Mouse (Mus musculus) heart, postnatal 0 days (tissue): Measurements from ENCODE around the gene Foxo6. TPM values are rescaled to one million over a fixed set of nuclear protein-coding genes. Genes with fewer than 3 reads are reported as not detected.

Experiments
- ATAC-seq: fragments of 200-750 bp; cut with Nextera tagmentation; 2 replicates; pipeline ENCODE4 v1.8.0; 2017; ENCODE audit warnings: low read depth, moderate number of reproducible peaks, moderate library complexity; ENCODE audit not compliant: insufficient read depth
- DNase-seq: peaks from one replicate; pipeline ENCODE4 v3.0.0-alpha.2; 2016; ENCODE audit warnings: low spot score
- H3K27ac ChIP-seq: fragments of 300-500 bp; sonication (generic); 2 replicates; pipeline ENCODE4 v1.5.1; 2014; ENCODE audit warnings: low read depth, mild to moderate bottlenecking
- H3K27me3 ChIP-seq: fragments of 300-500 bp; sonication (generic); 2 replicates; pipeline ENCODE4 v1.6.1; 2014; ENCODE audit warnings: low read length, mixed read lengths; ENCODE audit not compliant: control insufficient read depth, insufficient read depth
- H3K36me3 ChIP-seq: fragments of 300-500 bp; sonication (generic); replicated peaks from 2 replicates; pipeline ENCODE4 v1.6.1; 2014; ENCODE audit warnings: low read length, mixed read lengths; ENCODE audit not compliant: control insufficient read depth, insufficient read depth
- H3K4me1 ChIP-seq: fragments of 300-500 bp; sonication (generic); 2 replicates; pipeline ENCODE4 v1.6.1; 2014; ENCODE audit warnings: antibody characterized with exemption; ENCODE audit not compliant: control insufficient read depth, insufficient read depth
- H3K4me2 ChIP-seq: fragments of 300-500 bp; sonication (generic); 2 replicates; pipeline ENCODE4 v1.6.1; 2014; ENCODE audit warnings: low read depth, mild to moderate bottlenecking, low read length, moderate library complexity
- H3K4me3 ChIP-seq: fragments of 300-500 bp; sonication (generic); 2 replicates; pipeline ENCODE4 v1.5.1; 2014; ENCODE audit warnings: low read depth, low read length
- H3K9ac ChIP-seq: fragments of 300-500 bp; sonication (generic); replicated peaks from 2 replicates; pipeline ENCODE4 v1.6.1; 2014; ENCODE audit warnings: low read depth, low read length, mixed read lengths
- H3K9me3 ChIP-seq: fragments of 300-500 bp; sonication (generic); replicated peaks from 2 replicates; pipeline ENCODE4 v1.6.1; 2016; ENCODE audit warnings: low read length; ENCODE audit not compliant: control insufficient read depth
- CTCF ChIP-seq: IDR thresholded peaks from 2 replicates; pipeline ENCODE4 v1.5.1; 2016; ENCODE audit warnings: antibody characterized with exemption, control low read depth, low read depth
- EP300 ChIP-seq: IDR thresholded peaks from 2 replicates; pipeline ENCODE4 v1.6.1; 2016; ENCODE audit warnings: antibody characterized with exemption, low read depth
- WGBS: fragments of 180-500 bp; shearing (Covaris S2); extraction: QIAGEN DNeasy Blood & Tissue Kit; methylation state at CpG from one replicate; pipeline ENCODE4 v1.1.7; 2014; 5-methylcytosine and 5-hydroxymethylcytosine counted together
- polyA plus RNA-seq: library from polyadenylated mRNA; unstranded; fragments of >200 nt; fragmentation: Nextera tagmentation; extraction: Ambion mirVana; gene quantifications from 2 replicates; pipeline ENCODE4 v1.2.1, GENCODE M21; 2015
- total RNA-seq: library from RNA; depleted of rRNA; stranded (reverse); fragments of >200 nt; gene quantifications from 2 replicates; pipeline ENCODE4 v1.2.3, GENCODE M21; 2014; ENCODE audit warnings: low replicate concordance

Foxo6 gene
- total and polyA plus RNA-seq, 2 experiments from 2014 or later = 0.38 to 1.8 TPM

DNA sequence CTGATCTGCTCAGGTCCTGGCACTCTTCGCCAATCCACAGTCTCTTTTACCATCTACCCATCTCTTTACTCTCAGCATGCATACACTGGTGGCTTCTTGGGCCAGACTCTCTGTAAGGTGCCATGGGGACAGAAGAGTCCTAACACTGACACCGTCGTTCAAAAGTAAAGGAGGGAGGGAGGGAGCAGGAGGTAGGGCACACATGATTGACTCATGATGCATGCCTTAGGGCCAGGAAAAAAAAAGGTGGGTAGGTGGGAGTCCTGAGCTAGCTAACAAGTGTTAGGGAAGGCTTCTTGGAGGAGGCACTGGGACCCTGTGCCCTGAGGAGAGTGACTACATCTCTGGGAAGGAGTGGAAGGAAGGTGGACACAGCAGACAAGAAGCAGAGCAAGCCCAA, 1.9 kb downstream of the Foxo6 start:
- Histone ChIP-seq H3K9ac (no peak overlapping the region), H3K9me3 (no peaks in the 10 kb centered on the region), H3K27me3 (peaks cover 56% of the 10 kb centered on the region), H3K27ac (no peak overlapping the region), H3K4me1 (peaks cover 18% of the 10 kb centered on the region), H3K4me3 (no peak overlapping the region), H3K4me2 (no peak overlapping the region), H3K36me3 (no peaks in the 10 kb centered on the region)
- WGBS = 72% methylated on average over 3 of the region's 3 CpGs
- DNase-seq = no peak
- no peak for ATAC-seq
- TF ChIP-seq CTCF (no peak), EP300 (no peak)

- no peak for TF ChIP-seq EP300
- peak; percentile 9; the same call in 1 of the 2 replicates for TF ChIP-seq CTCF
- Histone ChIP-seq H3K9ac (no peak overlapping the region), H3K36me3 (no peaks in the 10 kb centered on the region), H3K4me1 (peaks cover 17% of the 10 kb centered on the region; the same call in 1 of the 2 replicates), H3K27ac (no peak overlapping the region), H3K9me3 (no peaks in the 10 kb centered on the region), H3K27me3 (peaks cover 60% of the 10 kb centered on the region), H3K4me3 (no peak overlapping the region), H3K4me2 (no peak overlapping the region)
- no peak for ATAC-seq
- WGBS = 82% methylated on average over 1 of the region's 1 CpGs
- no peak for DNase-seq
Observed at GRCm38 (mm10) chr4:120284187-120284586, 3.0 kb downstream of the Foxo6 start.

GRCm38 (mm10) chr4:120283141-120283540, 4.0 kb downstream of the Foxo6 start:
- peak overlapping the region; percentile 76 for H3K4me2 ChIP-seq
- 10% methylated on average over 5 of the region's 6 CpGs for WGBS
- H3K4me1 ChIP-seq = peaks cover 17% of the 10 kb centered on the region; the same call in 1 of the 2 replicates
- peak; percentile 88 for DNase-seq
- TF ChIP-seq EP300 (no peak), CTCF (no peak)
- 0 out of 2 replicates have a peak overlapping the region, but pooled peaks have one; percentile 31 for H3K27ac ChIP-seq
- H3K9me3 ChIP-seq = no peaks in the 10 kb centered on the region
- H3K36me3 ChIP-seq = no peaks in the 10 kb centered on the region
- ATAC-seq = peak; percentile 82
- H3K4me3 ChIP-seq = peak overlapping the region; percentile 45
- peaks cover 55% of the 10 kb centered on the region for H3K27me3 ChIP-seq
- H3K9ac ChIP-seq = peak overlapping the region; percentile 40; the same call in 1 of the 2 replicates

- Histone ChIP-seq H3K36me3 (no peaks in the 10 kb centered on the region), H3K27me3 (peaks cover 55% of the 10 kb centered on the region), H3K4me3 (peak overlapping the region; percentile 45), H3K4me2 (peak overlapping the region; percentile 76), H3K9me3 (no peaks in the 10 kb centered on the region), H3K9ac (peak overlapping the region; percentile 40), H3K27ac (0 out of 2 replicates have a peak overlapping the region, but pooled peaks have one; percentile 31), H3K4me1 (peaks cover 19% of the 10 kb centered on the region)
- no peak for TF ChIP-seq EP300
- TF ChIP-seq CTCF = no peak
- ATAC-seq (peak; percentile 40; the same call in 1 of the 2 replicates), DNase-seq (no peak)
- WGBS = under 1% methylated on average over 42 of the region's 47 CpGs
Observed at GRCm38 (mm10) chr4:120282568-120283091, 4.5 kb downstream of the Foxo6 start.

- no peak for ATAC-seq
Observed at GRCm38 (mm10) chr4:120281011-120281410, 6.1 kb downstream of the Foxo6 start.

GRCm38 (mm10) chr4:120280432-120280831, 6.7 kb downstream of the Foxo6 start:
- Histone ChIP-seq H3K36me3 (no peaks in the 10 kb centered on the region), H3K27ac (no peak overlapping the region), H3K4me1 (peaks cover 21% of the 10 kb centered on the region), H3K9ac (no peak overlapping the region), H3K9me3 (no peaks in the 10 kb centered on the region), H3K4me3 (no peak overlapping the region), H3K27me3 (peaks cover 37% of the 10 kb centered on the region), H3K4me2 (no peak overlapping the region)
- no peak for DNase-seq
- no peak for ATAC-seq
- 74% methylated on average over 12 of the region's 12 CpGs for WGBS
- TF ChIP-seq CTCF = no peak
- TF ChIP-seq EP300 = no peak

More at GRCm38 (mm10) chr4:120281011-120281410, 6.1 kb downstream of the Foxo6 start:
- TF ChIP-seq CTCF (no peak), EP300 (no peak)
- no peaks in the 10 kb centered on the region for H3K36me3 ChIP-seq
- H3K4me1 ChIP-seq = peaks cover 21% of the 10 kb centered on the region
- H3K4me3 ChIP-seq = no peak overlapping the region
- WGBS = 84% methylated on average over 3 of the region's 3 CpGs
- H3K4me2 ChIP-seq = no peak overlapping the region
- no peak for DNase-seq
- no peaks in the 10 kb centered on the region for H3K9me3 ChIP-seq
- H3K9ac ChIP-seq = no peak overlapping the region
- H3K27me3 ChIP-seq = peaks cover 43% of the 10 kb centered on the region
- H3K27ac ChIP-seq = no peak overlapping the region
